Mouse (Mus musculus) forebrain, embryonic 16.5 days (tissue): ENCODE data around the gene Cyp2j9. TPM values are rescaled to one million over a fixed set of nuclear protein-coding genes. Genes with fewer than 3 reads are reported as not detected.
A peak's percentile ranks its signal among the peaks of the same experiment; 100 is the strongest.

Experiments used
- ATAC-seq: fragments of 200-750 bp; cut with Nextera tagmentation; 2 replicates; pipeline ENCODE4 v1.8.0; 2017; ENCODE audit warnings: mild to moderate bottlenecking, moderate library complexity
- H3K27ac ChIP-seq: fragments of 300-500 bp; sonication (generic); 2 replicates; pipeline ENCODE4 v1.5.1; 2014; ENCODE audit warnings: low read length, control low read depth
- H3K27me3 ChIP-seq: fragments of 300-500 bp; sonication (generic); replicated peaks from 2 replicates; pipeline ENCODE4 v1.6.1; 2014; ENCODE audit warnings: low read length; ENCODE audit not compliant: control insufficient read depth, insufficient read depth
- H3K36me3 ChIP-seq: fragments of 300-500 bp; sonication (generic); 2 replicates; pipeline ENCODE4 v1.6.1; 2014; ENCODE audit not compliant: control insufficient read depth, insufficient read depth
- H3K4me1 ChIP-seq: fragments of 300-500 bp; sonication (generic); replicated peaks from 2 replicates; pipeline ENCODE4 v1.6.1; 2014; ENCODE audit warnings: low read length; ENCODE audit not compliant: control insufficient read depth, insufficient read depth
- H3K4me2 ChIP-seq: fragments of 300-500 bp; sonication (generic); 2 replicates; pipeline ENCODE4 v1.6.1; 2014; ENCODE audit warnings: mild to moderate bottlenecking, low read length, control low read depth
- H3K4me3 ChIP-seq: fragments of 300-500 bp; sonication (generic); replicated peaks from 2 replicates; pipeline ENCODE4 v1.5.1; 2014; ENCODE audit warnings: mild to moderate bottlenecking, low read length, control low read depth
- H3K9ac ChIP-seq: fragments of 300-500 bp; sonication (generic); replicated peaks from 2 replicates; pipeline ENCODE4 v1.6.1; 2014; ENCODE audit warnings: low read depth, low read length, control low read depth
- H3K9me3 ChIP-seq: fragments of 300-500 bp; sonication (generic); 2 replicates; pipeline ENCODE4 v1.6.1; 2016; ENCODE audit warnings: low read length; ENCODE audit not compliant: control insufficient read depth
- WGBS: fragments of 180-500 bp; shearing (Covaris S2); extraction: QIAGEN DNeasy Blood & Tissue Kit; methylation state at CpG from one replicate; pipeline ENCODE4 v1.1.7; 2014; 5-methylcytosine and 5-hydroxymethylcytosine counted together
- polyA plus RNA-seq: library from polyadenylated mRNA; unstranded; fragments of >200 nt; fragmentation: Nextera tagmentation; extraction: Ambion mirVana; gene quantifications from 2 replicates; pipeline ENCODE4 v1.2.1, GENCODE M21; 2015

The Cyp2j9 gene
- polyA plus RNA-seq, 1 experiment from 2014 or later: 3.4 TPM

DNA sequence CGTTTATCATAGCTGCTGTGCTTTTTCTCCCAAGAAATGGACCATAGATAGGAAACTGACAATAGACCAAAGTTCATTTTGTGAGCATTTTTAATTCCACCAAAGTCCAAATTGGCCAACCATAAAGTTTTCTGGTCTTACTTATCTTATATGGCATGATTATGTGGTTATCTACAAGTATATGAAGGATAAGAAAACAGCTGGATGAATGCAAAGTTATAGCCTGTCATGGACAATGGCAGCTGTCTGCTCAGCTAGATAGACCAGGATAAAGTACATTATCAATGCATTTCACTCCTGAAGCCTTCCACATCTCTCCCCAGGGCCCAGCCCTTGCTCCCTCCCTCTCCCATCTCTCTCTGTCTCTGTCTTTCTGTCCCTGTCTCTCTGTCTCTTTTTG, 30.9 kb downstream of the Cyp2j9 start:
- H3K4me2 ChIP-seq: no peak overlapping the region
- ATAC-seq: no peak
- H3K9ac ChIP-seq: no peak overlapping the region
- no peaks in the 10 kb centered on the region for H3K4me1 ChIP-seq
- H3K4me3 ChIP-seq: no peak overlapping the region
- H3K27ac ChIP-seq: no peak overlapping the region
- no peaks in the 10 kb centered on the region for H3K27me3 ChIP-seq
- no peaks in the 10 kb centered on the region for H3K36me3 ChIP-seq
- H3K9me3 ChIP-seq: no peaks in the 10 kb centered on the region
- WGBS: 81% methylated on average over 1 of the region's 1 CpGs

DNA sequence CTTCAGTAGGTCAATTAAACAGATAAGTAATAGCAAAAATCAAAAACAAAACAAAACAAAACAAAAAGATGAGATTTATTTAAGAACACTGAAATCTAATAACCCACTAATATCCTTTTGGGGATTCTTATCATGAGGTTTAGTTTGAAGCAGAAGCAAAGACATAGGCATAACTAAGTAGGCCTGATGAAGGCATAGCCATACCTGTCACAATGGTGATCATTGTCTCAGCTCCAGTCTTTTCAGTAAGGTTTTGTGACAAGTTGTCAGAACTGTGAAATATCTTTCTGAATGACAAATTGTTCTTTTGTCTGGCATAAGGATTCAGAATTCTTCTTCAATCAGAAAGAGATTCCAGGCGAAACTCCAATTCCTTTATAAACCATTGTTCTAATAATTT, 31.6 kb downstream of the Cyp2j9 start:
- Histone ChIP-seq H3K4me1 (no peaks in the 10 kb centered on the region), H3K4me2 (no peak overlapping the region), H3K9me3 (no peaks in the 10 kb centered on the region), H3K9ac (no peak overlapping the region), H3K27ac (no peak overlapping the region), H3K4me3 (no peak overlapping the region), H3K27me3 (no peaks in the 10 kb centered on the region), H3K36me3 (no peaks in the 10 kb centered on the region)
- peak; percentile 59; the same call in 1 of the 2 replicates for ATAC-seq
- 72% methylated on average over 1 of the region's 1 CpGs for WGBS

DNA sequence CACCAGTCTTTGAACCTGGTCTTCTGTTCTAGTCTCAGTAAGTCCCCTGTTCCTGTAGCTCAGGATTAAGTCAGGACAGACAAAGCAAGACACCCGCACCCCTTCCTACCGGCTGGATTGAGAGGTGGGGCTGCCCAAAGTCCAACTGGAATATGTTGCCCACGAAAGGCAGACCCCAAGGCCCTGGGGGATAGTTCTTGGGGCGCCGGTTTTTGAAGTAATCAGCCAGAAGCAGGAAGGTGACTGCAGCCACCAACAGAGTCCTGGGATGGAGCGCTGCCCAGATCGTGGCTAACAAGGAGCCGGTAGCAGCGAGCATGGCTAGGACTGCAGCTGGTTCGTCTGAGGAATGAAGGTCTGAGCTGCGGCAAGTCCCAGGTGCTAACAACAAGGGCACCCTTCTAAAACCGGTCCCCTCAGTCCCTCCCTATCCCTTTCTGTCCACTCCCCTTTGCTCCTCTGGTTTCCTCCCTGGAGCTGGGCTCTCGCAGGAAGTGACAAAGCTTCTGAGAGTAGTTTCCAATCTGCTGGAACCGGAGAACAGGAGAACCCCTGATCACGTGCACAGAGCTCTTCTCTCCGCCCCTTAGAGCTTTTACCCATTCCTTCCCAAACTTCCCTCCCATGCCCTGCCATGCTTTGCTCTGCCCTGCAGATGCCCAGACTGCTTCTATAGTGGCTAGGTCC, 38.1 kb downstream of the Cyp2j9 start, which contains the start of gene Cyp2j6:
Cyp2j6 (minus strand) TSS at position 529 of the 687 bp plus-strand sequence.
- Histone ChIP-seq H3K9me3 (no peaks in the 10 kb centered on the region), H3K9ac (peak within 1 kb of the TSS; percentile 75), H3K4me2 (peak within 1 kb of the TSS; percentile 69), H3K4me1 (0 out of 2 replicates have a peak, but pooled peaks cover 2% of the 10 kb centered on the region), H3K4me3 (peak within 1 kb of the TSS; percentile 55), H3K36me3 (no peaks in the 10 kb centered on the region), H3K27me3 (no peaks in the 10 kb centered on the region), H3K27ac (no peak within 1 kb of the TSS)
- peak; percentile 96 for ATAC-seq
- under 1% methylated on average over 16 of the region's 16 CpGs for WGBS

DNA sequence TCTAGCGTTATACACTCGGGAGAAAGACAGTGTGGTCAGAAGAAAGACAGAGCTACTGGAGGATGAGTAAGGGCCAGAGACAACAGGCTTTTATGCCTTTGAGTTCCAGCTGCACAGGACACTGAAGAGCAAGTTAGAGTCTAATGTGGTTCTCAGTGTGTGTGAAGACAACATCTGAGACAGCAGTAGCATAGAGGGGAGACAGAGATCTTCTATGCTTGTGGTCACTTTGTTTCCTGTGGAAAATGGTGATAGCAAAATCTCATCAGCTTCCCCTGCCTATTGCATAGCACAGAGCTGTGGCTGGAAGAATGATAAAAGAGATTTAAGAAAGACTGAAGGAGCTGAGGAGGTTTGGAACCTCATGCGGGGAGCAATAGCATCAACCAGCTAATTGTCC, 39.8 kb downstream of the Cyp2j9 start:
- ATAC-seq: no peak
- Histone ChIP-seq H3K4me2 (no peak overlapping the region), H3K27ac (no peak overlapping the region), H3K4me1 (0 out of 2 replicates have a peak, but pooled peaks cover 2% of the 10 kb centered on the region), H3K9ac (no peak overlapping the region), H3K27me3 (no peaks in the 10 kb centered on the region), H3K9me3 (no peaks in the 10 kb centered on the region), H3K4me3 (no peak overlapping the region), H3K36me3 (no peaks in the 10 kb centered on the region)
- 94% methylated on average over 3 of the region's 3 CpGs for WGBS

DNA sequence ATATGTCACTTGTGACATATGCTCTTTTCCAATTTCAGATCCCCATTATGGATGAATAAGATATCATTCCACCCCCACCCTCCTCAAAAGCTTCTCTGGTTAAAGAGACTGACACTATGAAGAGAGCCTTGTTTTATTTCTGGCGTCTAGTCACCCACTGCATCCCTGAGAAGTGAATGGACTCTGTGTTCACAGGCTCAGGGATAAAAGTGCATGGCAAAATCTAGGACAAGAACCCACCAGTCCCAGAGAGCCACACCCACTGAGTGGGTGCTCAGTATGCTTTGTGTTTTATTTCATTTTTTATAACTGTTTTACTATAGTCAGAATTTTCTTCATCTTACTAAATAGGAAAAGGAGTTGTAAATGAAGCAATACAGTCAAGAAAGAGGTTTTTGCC, 45.4 kb downstream of the Cyp2j9 start:
- no peaks in the 10 kb centered on the region for H3K27me3 ChIP-seq

DNA sequence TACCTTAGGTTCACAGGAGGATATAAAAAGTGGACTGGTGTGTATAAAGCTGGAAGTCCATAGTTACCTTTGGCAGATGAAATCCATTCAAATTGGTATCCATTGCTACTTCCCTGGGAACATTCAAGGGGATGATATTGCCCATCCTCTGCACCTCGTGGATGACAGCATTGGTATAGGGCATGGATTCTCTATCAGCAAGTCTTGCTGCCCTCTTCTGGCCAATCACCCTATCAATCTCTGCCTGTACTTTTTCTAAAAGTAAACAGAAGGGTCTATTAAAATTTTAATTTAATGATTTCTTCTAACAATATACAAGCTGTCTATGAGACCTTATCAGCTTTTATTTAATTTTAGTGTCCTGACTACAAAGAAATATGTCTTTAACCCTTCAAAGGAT, 65.6 kb downstream of the Cyp2j9 start:
- no peak for ATAC-seq
- H3K27me3 ChIP-seq: no peaks in the 10 kb centered on the region
- WGBS: 3% methylated on average over 1 of the region's 1 CpGs
- no peak overlapping the region for H3K4me3 ChIP-seq
- no peaks in the 10 kb centered on the region for H3K9me3 ChIP-seq
- H3K4me1 ChIP-seq: no peaks in the 10 kb centered on the region
- H3K27ac ChIP-seq: no peak overlapping the region
- no peaks in the 10 kb centered on the region for H3K36me3 ChIP-seq
- no peak overlapping the region for H3K4me2 ChIP-seq
- H3K9ac ChIP-seq: no peak overlapping the region

More for the DNA sequence above, 45.4 kb downstream of the Cyp2j9 start:
- Histone ChIP-seq H3K4me2 (no peak overlapping the region), H3K36me3 (no peaks in the 10 kb centered on the region), H3K9me3 (no peaks in the 10 kb centered on the region), H3K4me3 (no peak overlapping the region), H3K27ac (no peak overlapping the region), H3K9ac (no peak overlapping the region), H3K4me1 (no peaks in the 10 kb centered on the region)
- WGBS: 43% methylated on average over 1 of the region's 1 CpGs
- ATAC-seq: no peak

DNA sequence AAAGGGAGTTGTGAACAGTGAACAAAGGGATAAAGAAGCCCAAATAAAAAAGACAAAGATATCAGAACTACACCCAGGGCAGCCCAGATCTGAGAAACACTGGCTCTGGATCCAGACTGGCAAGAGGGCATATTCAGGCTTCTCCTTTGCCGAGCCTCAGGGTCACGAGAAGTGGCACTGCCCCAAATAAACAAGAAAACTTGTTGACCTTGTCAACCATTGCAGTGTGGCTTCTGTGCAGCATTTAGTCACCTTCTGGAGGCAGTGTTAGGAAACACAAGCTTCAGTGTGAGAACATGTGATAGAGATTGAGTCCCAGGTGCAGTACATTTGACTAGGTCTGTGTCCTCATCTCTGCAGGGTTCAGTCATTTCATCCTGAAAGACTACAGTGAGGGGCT, 69.1 kb downstream of the Cyp2j9 start:
- Histone ChIP-seq H3K4me2 (no peak overlapping the region), H3K4me1 (no peaks in the 10 kb centered on the region), H3K4me3 (no peak overlapping the region), H3K27ac (no peak overlapping the region), H3K9ac (no peak overlapping the region), H3K9me3 (no peaks in the 10 kb centered on the region), H3K27me3 (no peaks in the 10 kb centered on the region), H3K36me3 (no peaks in the 10 kb centered on the region)
- 74% methylated on average over 2 of the region's 2 CpGs for WGBS
- no peak for ATAC-seq

Other genes with a start within 250 kb of the Cyp2j9 start
- not detected in 2 replicates for gene Cyp2j11, start 242.9 kb downstream of the Cyp2j9 start, polyA plus RNA-seq
- gene Cyp2j8, start 84.2 kb downstream of the Cyp2j9 start, polyA plus RNA-seq: 0.16 TPM in 1 of 2 replicates, not detected in the other
- gene Cyp2j6, start 37.9 kb downstream of the Cyp2j9 start, polyA plus RNA-seq: 4.6 and 4.8 TPM in 2 replicates
- not detected in 2 replicates for gene Cyp2j5, start 72.6 kb upstream of the Cyp2j9 start, polyA plus RNA-seq
- gene Gm12695, start 193.6 kb upstream of the Cyp2j9 start, polyA plus RNA-seq: 0.10 and 0.16 TPM in 2 replicates